Mouse (Mus musculus) stomach, embryonic 14.5 days (tissue): ENCODE measurements at regions not wholly inside any gene's neighbourhood (a gene's known extent, or its start where the extent isn't known, plus 50 kb on each side); places are given as distances from the start of the nearest gene placed in this dataset.
"Not testable (repeated sequence)": the region's sequence is repeated elsewhere in the genome, so short reads cannot be mapped to it uniquely, and the experiment has no call there.

Experiments
- ATAC-seq: fragments of 200-750 bp; cut with Nextera tagmentation; 2 replicates; pipeline ENCODE4 v1.8.0; 2017; ENCODE audit warnings: low read depth, moderate TSS enrichment; ENCODE audit not compliant: insufficient number of reproducible peaks, insufficient read depth, low FRiP score
- H3K27ac ChIP-seq: fragments of 300-500 bp; sonication (generic); 2 replicates; pipeline ENCODE4 v1.5.1; 2014; ENCODE audit warnings: mild to moderate bottlenecking, low read length, moderate library complexity, mixed read lengths
- H3K27me3 ChIP-seq: fragments of 300-500 bp; sonication (generic); 2 replicates; pipeline ENCODE4 v1.6.1; 2014; ENCODE audit warnings: low read length, control low read depth, mixed read lengths; ENCODE audit not compliant: control insufficient read depth, insufficient read depth
- H3K36me3 ChIP-seq: fragments of 300-500 bp; sonication (generic); 2 replicates; pipeline ENCODE4 v1.6.1; 2014; ENCODE audit warnings: mild to moderate bottlenecking, control low read depth, low read length, moderate library complexity, mixed read lengths; ENCODE audit not compliant: control insufficient read depth, insufficient read depth
- H3K4me1 ChIP-seq: fragments of 300-500 bp; sonication (generic); 2 replicates; pipeline ENCODE4 v1.6.1; 2014; ENCODE audit warnings: low read length, control low read depth, mixed read lengths; ENCODE audit not compliant: control insufficient read depth, insufficient read depth
- H3K4me2 ChIP-seq: fragments of 300-500 bp; sonication (generic); replicated peaks from 2 replicates; pipeline ENCODE4 v1.6.1; 2014; ENCODE audit warnings: low read depth, low read length, control low read depth
- H3K4me3 ChIP-seq: fragments of 300-500 bp; sonication (generic); 2 replicates; pipeline ENCODE4 v1.5.1; 2014; ENCODE audit warnings: low read depth, low read length, control low read depth
- H3K9ac ChIP-seq: fragments of 300-500 bp; sonication (generic); replicated peaks from 2 replicates; pipeline ENCODE4 v1.6.1; 2014; ENCODE audit warnings: low read depth, mild to moderate bottlenecking, control low read depth, low read length, moderate library complexity, mixed read lengths
- H3K9me3 ChIP-seq: fragments of 300-500 bp; sonication (generic); 2 replicates; pipeline ENCODE4 v1.6.1; 2016; ENCODE audit warnings: low read depth, low read length, control low read depth; ENCODE audit not compliant: control insufficient read depth
- WGBS: fragments of 180-500 bp; shearing (Covaris S2); extraction: QIAGEN DNeasy Blood & Tissue Kit; methylation state at CpG from one replicate; pipeline ENCODE4 v1.1.7; 2014; 5-methylcytosine and 5-hydroxymethylcytosine counted together

DNA sequence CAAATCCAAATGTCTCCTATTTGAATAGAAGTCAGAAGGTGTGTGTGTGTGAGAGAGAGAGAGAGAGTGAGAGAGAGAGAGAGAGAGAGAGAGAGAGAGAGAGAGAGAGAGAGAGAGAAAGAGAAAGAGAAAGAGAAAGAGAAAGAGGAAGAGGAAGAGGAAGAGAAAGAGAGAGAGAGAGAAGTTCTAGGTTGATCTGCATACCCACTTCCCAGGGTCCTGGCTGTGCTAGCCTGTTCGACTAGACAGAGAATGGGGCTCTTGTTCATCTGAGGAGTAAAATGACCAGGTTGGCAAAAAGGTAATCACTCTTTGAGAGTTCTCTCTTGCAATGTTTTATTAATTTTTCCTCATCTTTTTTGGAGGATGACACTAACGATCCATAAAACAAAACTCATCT lies 257.5 kb upstream of the Pik3r1 start:
- H3K4me3 ChIP-seq, ATAC-seq, H3K4me1 ChIP-seq, H3K9me3 ChIP-seq, H3K27ac ChIP-seq, H3K9ac ChIP-seq, H3K4me2 ChIP-seq, H3K27me3 ChIP-seq, H3K36me3 ChIP-seq: not testable (repeated sequence)
- 86% methylated on average over 2 of the region's 2 CpGs for WGBS

DNA sequence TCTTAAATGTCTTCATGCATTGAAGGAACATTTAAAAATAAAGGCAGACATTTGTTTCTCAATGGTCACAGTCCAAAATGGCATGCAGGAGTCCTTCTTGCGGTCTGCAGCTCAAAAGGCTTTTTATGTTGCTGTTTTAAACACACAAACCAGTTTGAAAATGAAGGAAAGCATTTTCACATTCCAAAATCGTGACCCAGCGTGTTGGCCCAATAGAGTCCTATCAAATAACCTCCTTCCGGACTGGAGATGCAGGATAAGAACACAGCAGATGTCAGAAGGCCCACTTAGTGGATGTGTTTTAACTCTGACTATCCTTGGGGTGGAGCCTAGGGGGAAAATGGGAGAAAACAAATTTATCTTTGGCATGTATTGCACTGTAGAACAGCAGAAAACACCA lies 263.4 kb upstream of the Pik3r1 start:
- Histone ChIP-seq H3K27me3 (no peaks in the 10 kb centered on the region), H3K27ac (no peak overlapping the region), H3K9ac (no peak overlapping the region), H3K4me3 (no peak overlapping the region), H3K4me1 (no peaks in the 10 kb centered on the region), H3K36me3 (no peaks in the 10 kb centered on the region), H3K9me3 (no peaks in the 10 kb centered on the region), H3K4me2 (no peak overlapping the region)
- WGBS: 69% methylated on average over 4 of the region's 4 CpGs
- no peak for ATAC-seq

DNA sequence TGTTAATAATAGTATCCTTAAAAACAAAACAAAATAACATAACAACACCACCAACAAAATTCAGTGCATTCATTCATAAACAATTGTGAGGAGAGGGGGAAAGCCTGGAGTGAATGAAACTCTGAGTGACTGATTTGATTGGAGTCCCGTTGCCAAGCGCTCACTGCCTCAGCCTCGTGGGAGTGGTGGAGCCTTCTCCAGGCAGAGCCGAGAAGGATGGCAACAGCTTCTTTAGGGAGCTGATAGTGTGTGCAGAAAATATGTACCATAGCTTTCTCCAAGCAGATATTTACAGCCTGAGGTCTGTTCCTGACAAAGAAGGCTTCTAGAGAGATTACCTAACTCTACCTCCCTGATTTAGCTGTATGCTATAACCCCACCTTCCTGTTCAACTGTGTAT lies 266.5 kb upstream of the Pik3r1 start:
- H3K9ac ChIP-seq: no peak overlapping the region
- H3K27ac ChIP-seq: no peak overlapping the region
- ATAC-seq: no peak
- H3K36me3 ChIP-seq: no peaks in the 10 kb centered on the region
- H3K27me3 ChIP-seq: no peaks in the 10 kb centered on the region
- no peak overlapping the region for H3K4me3 ChIP-seq
- 34% methylated on average over 4 of the region's 4 CpGs for WGBS
- H3K9me3 ChIP-seq: no peaks in the 10 kb centered on the region
- no peaks in the 10 kb centered on the region for H3K4me1 ChIP-seq
- H3K4me2 ChIP-seq: no peak overlapping the region

DNA sequence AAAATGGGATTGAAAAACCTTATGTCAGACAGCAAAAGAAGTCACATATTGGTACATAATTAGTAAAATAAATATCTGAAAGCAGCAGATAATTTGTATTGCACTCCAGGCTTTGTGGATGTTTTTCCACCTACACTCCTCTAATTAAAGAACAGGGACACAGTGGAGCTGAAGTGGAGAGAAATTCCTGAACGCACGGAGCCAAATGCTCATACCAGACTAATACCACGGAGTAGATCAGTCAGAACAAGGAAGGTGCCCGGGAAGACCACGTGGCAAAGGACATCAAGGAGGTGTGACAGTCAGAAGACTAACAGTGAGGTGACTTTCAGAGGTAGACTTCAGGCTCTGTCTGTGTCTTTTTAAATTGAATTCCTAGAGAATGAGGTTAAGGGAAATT lies 268.0 kb upstream of the Pik3r1 start:
- H3K4me1 ChIP-seq: no peaks in the 10 kb centered on the region
- no peak overlapping the region for H3K27ac ChIP-seq
- ATAC-seq: no peak
- 82% methylated on average over 5 of the region's 5 CpGs for WGBS
- no peak overlapping the region for H3K9ac ChIP-seq
- no peak overlapping the region for H3K4me2 ChIP-seq
- no peaks in the 10 kb centered on the region for H3K9me3 ChIP-seq
- H3K36me3 ChIP-seq: no peaks in the 10 kb centered on the region
- H3K4me3 ChIP-seq: no peak overlapping the region
- H3K27me3 ChIP-seq: no peaks in the 10 kb centered on the region

DNA sequence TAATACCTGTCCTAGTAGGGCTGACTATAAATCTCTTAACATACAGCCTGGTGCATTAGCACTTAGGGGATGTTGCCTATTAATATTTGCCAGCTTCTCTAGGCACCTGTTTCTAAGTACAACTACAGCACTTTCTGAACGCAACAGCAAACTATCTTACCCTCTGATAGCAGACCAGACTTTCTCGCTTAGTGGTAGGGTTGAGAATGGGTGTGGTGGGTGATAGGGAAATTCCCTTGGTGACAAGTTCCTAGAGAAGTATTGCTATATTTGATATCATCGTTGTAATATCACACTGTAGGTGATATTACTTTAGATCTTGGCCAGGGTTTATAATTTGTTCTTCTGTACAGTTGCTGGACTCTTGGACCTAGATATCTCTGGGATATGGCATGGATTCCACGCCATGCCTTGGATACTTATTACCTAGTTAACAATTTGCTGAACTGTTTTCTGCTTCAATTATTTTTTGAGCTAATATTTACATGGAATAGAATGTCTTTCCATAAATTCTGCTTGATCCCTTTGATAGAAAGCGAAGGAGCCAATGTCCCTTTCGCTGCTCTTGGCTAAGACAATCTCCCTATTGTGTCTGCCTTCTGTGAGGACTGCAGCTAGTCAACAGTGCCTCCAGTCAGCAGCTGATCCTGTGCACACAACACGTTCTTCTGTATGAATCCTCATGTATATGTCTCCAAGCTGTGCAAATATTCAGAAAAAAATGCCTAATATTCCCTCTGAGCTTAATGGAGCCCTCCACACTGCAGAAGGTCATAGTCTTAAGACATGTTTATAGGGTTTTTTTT lies 269.0 kb upstream of the Pik3r1 start:
- H3K4me2 ChIP-seq: no peak overlapping the region
- H3K36me3 ChIP-seq: no peaks in the 10 kb centered on the region
- no peaks in the 10 kb centered on the region for H3K4me1 ChIP-seq
- no peak for ATAC-seq
- no peak overlapping the region for H3K4me3 ChIP-seq
- H3K9ac ChIP-seq: no peak overlapping the region
- no peak overlapping the region for H3K27ac ChIP-seq
- WGBS: 66% methylated on average over 7 of the region's 7 CpGs
- no peaks in the 10 kb centered on the region for H3K9me3 ChIP-seq
- H3K27me3 ChIP-seq: no peaks in the 10 kb centered on the region

DNA sequence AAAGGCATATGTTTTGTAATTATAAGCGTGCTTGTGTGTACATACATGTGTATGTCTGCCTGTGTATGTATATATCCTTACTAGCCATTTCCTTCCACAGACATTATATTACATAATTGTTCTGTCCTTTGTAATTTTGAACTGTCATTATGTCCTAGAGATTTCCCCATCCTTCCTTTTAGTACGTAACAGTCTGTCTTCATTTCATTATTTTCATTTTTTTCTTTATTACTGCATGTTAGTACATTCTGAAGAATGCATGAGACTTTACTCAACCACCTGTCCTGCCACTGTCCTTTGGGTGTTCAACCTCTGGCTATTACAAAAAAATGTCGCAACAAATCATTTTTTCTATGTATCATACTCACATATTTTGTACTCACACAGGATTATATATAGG lies 292.2 kb upstream of the Pik3r1 start:
- Histone ChIP-seq H3K27ac (no peak overlapping the region), H3K27me3 (no peaks in the 10 kb centered on the region), H3K4me3 (no peak overlapping the region), H3K9ac (no peak overlapping the region), H3K36me3 (no peaks in the 10 kb centered on the region), H3K4me2 (no peak overlapping the region), H3K9me3 (no peaks in the 10 kb centered on the region), H3K4me1 (no peaks in the 10 kb centered on the region)
- WGBS: 87% methylated on average over 3 of the region's 3 CpGs
- ATAC-seq: no peak

DNA sequence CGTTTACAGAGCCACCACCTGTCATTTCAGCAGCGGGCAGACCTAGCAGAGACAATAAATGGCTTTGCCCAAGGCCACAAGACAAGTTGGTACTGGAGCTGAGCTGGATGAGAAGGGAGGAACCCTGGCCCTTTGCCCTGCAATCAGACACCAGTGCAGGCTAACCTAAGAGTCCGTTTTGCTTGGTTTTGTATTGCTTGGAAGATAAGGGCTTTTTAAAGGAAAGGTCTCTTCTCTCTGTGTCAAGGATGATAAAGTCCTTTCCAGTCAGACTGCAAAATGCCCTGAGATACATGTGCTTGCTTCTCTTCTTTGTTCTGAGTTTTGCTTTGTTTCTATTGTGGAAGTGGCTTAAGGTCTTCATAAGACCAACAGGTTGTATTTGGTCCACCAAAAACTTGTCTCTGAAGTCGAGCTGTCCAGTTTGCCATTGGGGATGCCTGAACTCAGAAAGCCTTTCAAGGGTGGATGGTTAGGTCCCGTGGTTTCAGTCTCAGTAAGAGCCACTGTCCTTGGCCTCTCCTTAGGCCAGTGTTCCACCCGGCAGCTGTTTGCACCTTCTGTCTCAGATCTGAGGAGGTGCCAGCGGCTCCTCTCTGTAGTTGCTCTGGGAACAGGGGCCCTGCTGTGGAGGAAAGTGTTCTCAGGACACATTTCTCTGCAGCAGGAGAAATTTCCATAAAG lies 296.7 kb upstream of the Pik3r1 start:
- no peak for ATAC-seq
- 46% methylated on average over 7 of the region's 7 CpGs for WGBS
- H3K9me3 ChIP-seq: no peaks in the 10 kb centered on the region
- no peak overlapping the region for H3K4me3 ChIP-seq
- H3K4me2 ChIP-seq: no peak overlapping the region
- H3K27ac ChIP-seq: no peak overlapping the region
- H3K4me1 ChIP-seq: no peaks in the 10 kb centered on the region
- H3K36me3 ChIP-seq: no peaks in the 10 kb centered on the region
- no peaks in the 10 kb centered on the region for H3K27me3 ChIP-seq
- H3K9ac ChIP-seq: no peak overlapping the region

DNA sequence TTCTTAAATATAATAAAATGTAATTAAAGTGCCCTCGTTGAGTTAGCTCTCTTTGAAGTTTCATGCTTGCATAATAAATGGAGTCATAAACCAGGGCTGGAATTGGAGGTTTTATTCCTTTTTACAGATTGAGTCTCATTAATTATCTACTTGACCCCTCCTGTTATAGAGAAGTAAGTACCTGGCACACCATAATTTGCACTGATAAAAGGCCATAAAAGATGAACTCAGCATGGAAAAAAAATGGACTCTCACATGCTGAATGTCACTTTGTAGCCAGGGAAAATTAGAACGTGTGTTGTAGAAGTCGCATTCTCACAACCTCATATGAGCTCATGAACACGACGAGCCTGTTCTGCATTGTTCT lies 297.2 kb upstream of the Pik3r1 start:
- no peak for ATAC-seq
- H3K4me1 ChIP-seq: no peaks in the 10 kb centered on the region
- no peaks in the 10 kb centered on the region for H3K9me3 ChIP-seq
- H3K4me2 ChIP-seq: no peak overlapping the region
- no peaks in the 10 kb centered on the region for H3K36me3 ChIP-seq
- no peak overlapping the region for H3K4me3 ChIP-seq
- H3K27me3 ChIP-seq: no peaks in the 10 kb centered on the region
- H3K27ac ChIP-seq: no peak overlapping the region
- 72% methylated on average over 5 of the region's 5 CpGs for WGBS
- no peak overlapping the region for H3K9ac ChIP-seq

DNA sequence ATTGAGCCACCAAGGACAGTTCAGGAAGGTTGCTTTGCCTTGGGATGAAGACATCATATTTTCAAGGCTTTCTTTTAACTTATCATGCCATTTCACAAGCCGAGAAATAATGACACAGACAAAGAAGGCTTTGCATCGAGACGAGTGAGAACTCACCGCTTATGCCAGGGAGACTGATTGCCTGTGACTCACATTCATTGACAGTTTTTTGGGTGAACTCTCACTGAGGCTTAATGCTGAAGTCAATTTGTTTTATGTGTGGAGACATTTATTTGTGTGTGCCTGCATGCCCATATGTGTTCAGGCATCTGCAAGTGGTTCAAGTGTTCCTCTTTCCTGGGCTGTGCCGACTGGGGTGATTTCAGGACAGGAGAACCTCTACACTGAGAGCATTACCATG lies 297.8 kb upstream of the Pik3r1 start:
- H3K9ac ChIP-seq: no peak overlapping the region
- H3K27me3 ChIP-seq: no peaks in the 10 kb centered on the region
- H3K4me1 ChIP-seq: no peaks in the 10 kb centered on the region
- WGBS: 65% methylated on average over 5 of the region's 5 CpGs
- no peak overlapping the region for H3K4me2 ChIP-seq
- no peak overlapping the region for H3K27ac ChIP-seq
- H3K9me3 ChIP-seq: no peaks in the 10 kb centered on the region
- no peak for ATAC-seq
- no peaks in the 10 kb centered on the region for H3K36me3 ChIP-seq
- no peak overlapping the region for H3K4me3 ChIP-seq
